Mouse (Mus musculus) cerebellum, adult 18-20 months (tissue): ENCODE results near the gene Tmco1.
A peak's percentile ranks its signal among the peaks of the same experiment; 100 is the strongest.
"Not testable (repeated sequence)": the region's sequence is repeated elsewhere in the genome, so short reads cannot be mapped to it uniquely, and the experiment has no call there.

Source experiments
- DNase-seq, 2 experiments: peaks; one replicate each; pipeline ENCODE4 v3.0.0; 2021

Gene Tmco1

DNA sequence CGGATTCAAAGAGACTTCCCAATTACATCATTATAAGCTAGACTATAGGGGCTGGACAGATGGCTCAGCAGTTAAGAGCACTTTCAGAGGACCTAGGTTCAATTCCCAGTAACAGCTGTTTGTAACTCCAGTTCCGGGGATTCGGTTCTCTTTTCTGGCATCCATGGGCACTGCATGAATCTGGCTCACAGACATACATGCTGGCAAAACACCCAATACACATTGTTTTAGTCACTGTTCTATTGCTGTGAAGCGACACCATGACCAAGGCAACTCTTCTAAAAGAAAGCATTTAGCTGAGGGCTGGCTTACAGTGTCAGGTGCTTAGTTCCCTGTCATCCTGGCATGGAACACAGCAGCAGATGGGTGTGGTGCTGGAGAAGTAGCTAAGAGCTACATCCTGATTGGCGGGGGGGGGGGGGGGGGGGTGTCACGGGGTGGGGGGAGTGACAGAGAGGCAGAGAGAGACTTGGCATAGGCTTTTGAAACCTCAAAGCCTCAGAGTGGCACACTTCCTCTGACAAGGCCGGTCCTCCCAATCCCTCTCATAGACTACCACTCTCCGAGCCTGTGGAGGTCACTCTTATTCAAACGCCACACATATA, 31.1 kb downstream of the Tmco1 start:
- peak; percentile 22 to 43 for DNase-seq

- peak in 1 of 2 experiments; percentile 22 for DNase-seq
These were observed 32.1 kb downstream of the Tmco1 start for GRCm38 (mm10) chr1:167340111-167340787.

DNA sequence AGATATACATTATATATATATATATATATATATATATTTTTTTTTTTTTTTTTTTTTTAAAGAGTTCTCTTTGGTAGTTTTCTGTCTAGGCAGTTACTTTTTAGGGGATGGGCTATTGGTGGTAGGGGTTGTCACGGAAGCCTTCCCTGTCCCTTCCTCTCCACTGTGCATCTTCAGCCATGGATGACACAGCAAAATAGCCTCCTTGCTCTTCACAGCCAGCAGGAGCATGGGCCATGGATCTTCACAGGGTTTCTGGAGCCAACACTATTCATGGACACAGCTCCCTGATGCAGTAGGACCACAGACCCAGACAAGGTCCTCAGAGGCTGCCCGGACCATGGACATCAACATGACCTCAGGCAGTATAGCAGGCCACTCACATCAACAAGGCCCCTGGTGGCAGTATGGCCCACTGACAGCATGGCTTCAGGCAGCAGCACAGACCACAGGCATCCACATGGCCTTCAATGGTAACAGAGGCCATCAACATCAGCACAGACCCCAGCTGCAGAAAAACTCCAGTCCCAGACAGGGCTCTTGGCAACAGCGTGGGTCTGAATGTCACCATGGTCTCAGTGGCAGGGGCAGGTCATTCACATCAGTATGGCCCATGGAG, 32.8 kb downstream of the Tmco1 start:
- no peak for DNase-seq

DNA sequence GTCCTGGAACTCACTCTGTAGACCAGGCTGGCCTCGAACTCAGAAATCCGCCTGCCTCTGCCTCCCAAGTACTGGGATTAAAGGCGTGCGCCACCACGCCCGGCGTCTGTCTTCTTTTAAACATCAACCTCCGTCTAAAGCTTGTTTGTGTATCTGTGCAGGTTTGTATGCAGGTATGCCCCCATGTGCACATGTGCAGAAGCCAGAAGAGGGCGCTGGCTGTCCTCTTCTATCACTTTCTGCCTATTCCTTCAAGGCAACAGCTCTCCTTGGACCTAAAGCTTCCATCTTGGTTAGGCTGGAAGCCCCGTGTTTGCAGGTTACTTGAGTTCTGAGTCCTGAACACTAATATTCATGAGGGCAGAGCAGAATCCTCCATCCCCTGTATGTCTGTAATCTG, 34.7 kb downstream of the Tmco1 start:
- no peak for DNase-seq

DNA sequence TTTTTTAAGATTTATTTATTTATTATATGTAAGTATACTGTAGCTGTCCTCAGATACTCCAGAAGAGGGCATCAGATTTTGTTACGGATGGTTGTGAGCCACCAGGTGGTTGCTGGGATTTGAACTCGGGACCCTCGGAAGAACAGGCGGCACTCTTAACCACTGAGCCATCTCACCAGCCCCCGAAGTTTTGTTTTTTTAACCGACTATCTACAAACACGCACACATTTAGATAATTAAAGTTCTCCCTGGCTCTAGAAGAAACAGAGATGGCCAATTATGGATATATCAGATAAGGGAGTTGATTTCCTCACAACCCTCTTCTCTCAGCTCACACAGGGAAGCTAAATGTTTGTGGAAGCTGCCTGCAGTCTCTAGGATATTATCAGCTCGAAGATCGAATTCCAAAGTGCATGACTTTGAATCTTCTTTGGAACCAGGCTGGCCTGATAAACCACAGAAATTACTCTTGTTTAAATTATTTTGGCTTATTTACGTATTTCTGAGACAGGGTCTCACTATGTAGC, 37.9 kb downstream of the Tmco1 start:
- DNase-seq: not testable (repeated sequence)

GRCm38 (mm10) chr1:167349206-167349605, 41.0 kb downstream of the Tmco1 start:
- DNase-seq: not testable (repeated sequence)

DNA sequence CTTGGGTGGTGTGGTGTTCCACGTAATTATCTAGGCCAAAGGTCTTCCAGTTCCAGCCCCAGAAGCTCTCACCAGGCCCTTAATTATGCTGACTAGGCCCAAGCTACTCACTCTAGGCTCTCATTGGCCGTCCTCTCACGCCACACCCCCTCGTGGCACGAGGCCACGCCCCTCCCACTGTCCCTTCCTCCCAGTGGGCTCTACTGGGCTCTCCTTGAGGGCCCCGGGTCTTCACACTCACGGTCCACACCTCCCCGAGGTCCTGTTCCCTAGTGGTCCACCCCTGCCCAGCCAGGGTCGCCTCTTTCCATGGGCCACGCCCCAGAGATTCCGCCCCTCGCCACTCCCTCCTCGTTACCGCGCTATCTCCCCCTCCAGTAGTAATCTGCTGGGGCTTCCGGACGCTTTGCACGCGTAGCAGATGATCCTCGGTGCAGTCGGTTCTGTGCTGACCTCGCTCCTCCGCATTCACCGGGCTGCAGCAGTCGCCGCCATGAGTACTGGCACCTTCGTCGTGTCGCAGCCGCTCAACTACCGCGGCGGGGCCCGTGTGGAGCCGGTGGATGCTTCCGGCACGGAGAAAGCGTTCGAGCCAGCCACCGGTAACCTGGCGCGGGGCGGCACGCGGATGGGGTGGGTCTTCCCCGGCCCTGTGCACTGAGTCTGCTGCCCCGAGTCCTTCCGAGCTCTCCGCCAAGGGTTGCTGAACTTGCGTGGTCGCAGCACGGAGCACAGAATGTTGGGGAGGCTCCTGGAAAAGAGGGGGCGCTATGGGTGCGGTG, 41.8 kb downstream of the Tmco1 start, which contains the start of gene Aldh9a1:
Aldh9a1 (plus strand) TSS at position 177 of the 782 bp plus-strand sequence.
- peak; percentile 86 to 88 for DNase-seq

DNA sequence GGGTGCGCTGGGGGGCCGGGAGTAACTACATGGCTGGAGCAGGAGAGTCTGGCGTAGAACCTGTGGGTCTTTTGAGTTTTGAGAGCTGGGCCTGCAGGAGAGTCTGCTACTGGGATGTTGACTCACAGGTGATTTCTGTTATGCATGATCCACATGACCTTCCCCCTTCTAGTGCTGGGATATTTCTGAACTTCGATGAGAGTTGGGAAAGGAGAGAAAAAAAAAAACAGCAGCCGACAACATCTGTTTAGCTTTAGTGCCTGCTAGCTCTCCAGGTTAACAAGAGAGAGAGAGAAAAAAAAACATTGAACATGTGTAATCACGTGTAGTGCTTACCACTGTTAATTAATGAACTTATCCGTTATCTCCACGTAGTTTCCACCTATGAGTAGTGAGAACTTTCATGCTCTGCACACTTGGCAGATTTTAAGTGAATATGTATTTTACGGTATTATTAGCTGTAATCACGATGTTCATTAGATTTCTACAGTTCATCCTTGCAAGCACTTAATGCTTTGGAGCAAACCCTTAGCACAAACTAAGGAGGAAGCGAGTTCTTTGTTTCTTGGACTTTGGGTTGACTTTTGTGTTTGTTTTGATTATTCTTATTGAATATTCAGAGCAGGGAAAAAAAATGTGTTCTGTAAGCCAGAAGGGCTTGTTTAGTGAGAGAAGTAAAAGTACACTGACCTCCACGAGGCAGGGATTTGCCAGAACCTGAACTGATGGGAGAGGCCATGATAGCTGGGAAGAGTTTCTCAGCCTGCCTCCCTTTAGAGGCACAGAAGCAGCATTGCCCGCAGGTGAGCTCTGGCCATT, 42.6 kb downstream of the Tmco1 start:
- no peak for DNase-seq

DNA sequence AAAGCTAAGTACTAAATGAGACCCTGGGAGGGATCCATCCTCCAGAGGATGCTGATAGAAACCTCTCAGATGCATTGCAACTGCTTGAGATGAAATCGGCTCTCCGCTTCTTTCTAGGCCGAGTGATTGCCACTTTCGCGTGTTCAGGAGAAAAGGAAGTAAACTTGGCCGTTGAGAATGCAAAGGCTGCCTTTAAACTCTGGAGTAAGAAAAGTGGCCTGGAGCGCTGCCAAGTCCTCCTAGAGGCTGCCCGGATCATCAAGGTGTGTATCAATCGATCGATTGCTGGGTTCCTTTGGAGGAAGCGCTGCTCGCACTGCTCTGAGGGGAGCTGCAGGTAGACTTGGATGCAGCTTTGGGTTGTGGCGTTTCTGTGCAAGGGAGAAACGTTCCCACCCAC, 44.2 kb downstream of the Tmco1 start:
- no peak for DNase-seq

DNA sequence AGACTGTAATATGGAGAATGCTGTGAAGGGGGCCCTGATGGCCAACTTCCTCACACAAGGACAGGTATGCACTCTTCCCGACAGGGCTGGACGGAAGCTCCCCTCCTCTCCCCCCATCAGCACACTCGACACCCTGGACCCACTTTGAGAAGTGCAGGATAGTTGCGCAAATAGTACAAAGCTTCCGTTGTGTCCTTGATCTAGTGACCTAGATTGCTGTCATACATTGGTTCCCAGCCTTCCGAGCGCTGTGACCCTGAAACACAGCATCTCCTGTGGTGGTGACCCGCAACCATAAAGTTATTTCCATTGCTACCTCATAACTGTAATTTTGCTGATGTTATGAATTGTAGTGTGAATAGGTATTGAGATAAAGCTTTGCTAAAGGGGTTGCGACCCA, 49.2 kb downstream of the Tmco1 start:
- no peak for DNase-seq

DNA sequence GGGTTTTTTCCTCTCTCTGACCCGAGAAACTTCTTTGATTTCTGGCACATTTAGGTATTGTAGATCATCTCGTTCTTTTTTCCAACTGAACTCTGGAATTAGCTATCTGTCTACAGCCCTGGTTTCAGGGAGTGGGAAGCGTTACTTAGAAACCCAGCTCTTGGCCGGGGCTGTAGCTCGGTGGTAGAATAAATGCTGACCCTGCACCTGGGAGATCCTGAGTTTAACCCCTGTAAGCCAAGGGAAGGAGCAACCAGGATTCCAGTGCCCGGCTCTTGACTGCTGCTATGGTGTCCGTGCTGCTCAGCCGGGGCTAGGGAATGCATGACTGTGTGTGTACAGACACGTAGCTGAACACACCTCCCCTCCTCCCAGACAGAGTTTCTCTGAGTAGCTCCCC, 50.6 kb downstream of the Tmco1 start:
- DNase-seq: no peak

GRCm38 (mm10) chr1:167360268-167360667, 52.1 kb downstream of the Tmco1 start:
- DNase-seq: no peak

DNA sequence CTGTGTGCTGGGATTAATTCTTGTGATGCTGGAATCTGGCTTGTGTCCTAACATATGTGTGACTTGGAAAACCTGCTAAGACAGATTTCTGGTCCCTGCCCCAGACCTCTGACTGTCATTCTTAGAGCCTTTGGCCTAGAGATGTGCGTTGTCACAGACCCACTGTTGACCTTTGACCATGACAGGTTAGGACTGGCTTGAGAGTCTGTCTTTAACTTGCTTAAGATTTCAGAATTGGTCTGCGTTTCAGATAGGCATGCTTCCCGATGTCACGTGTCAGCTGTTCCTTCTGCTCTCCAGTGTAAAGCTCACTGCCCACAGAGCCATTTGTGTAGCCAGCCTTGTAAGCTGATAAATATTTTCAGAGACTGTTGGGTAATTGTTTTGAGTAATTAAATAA, 54.6 kb downstream of the Tmco1 start:
- no peak for DNase-seq

- DNase-seq: no peak
These were observed 55.1 kb downstream of the Tmco1 start for GRCm38 (mm10) chr1:167363322-167363721.

GRCm38 (mm10) chr1:167365808-167366207, 57.6 kb downstream of the Tmco1 start:
- DNase-seq: no peak

DNA sequence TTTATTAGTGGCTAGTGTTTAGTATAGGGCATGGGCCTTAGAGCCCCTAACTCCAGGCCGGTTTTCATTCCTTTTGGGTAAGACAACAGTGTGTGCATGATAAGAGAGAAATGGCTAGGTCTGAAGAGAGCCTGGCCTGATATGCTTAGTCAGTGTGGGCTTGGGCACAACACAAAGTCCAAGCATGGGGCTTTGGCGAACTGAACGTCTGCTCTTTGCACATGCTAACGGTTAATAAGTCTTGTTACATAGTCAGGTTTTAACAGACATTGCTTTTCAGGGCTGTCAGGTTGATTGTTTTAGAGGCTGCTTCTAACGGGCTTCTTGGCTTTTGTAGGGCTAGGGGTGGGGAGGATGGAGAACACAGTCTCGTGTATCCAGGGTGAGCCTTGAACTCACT, 58.4 kb downstream of the Tmco1 start:
- no peak for DNase-seq

DNA sequence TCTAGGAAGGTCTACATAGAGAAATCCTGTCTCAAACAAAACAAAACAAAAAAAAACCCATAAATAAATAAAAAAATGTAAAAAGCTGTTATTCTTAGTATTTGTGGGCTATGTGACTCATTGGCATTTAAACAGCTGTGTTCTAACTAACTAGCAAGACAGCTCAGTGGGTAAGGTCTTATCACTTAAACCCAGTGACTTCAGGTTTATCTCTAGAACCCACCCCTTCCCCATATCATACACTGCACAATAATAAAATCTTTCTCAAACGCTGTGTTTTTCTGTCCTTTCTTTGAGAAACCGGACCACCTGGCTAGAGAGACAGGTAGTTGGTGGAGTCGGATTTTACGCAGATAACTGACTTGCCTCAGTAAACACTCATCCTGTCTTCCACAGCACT, 59.8 kb downstream of the Tmco1 start:
- no peak for DNase-seq

- no peak for DNase-seq
These were observed 60.3 kb downstream of the Tmco1 start for GRCm38 (mm10) chr1:167368513-167368912.

GRCm38 (mm10) chr1:167369905-167370304, 61.7 kb downstream of the Tmco1 start:
- peak; percentile 82 to 88 for DNase-seq

DNA sequence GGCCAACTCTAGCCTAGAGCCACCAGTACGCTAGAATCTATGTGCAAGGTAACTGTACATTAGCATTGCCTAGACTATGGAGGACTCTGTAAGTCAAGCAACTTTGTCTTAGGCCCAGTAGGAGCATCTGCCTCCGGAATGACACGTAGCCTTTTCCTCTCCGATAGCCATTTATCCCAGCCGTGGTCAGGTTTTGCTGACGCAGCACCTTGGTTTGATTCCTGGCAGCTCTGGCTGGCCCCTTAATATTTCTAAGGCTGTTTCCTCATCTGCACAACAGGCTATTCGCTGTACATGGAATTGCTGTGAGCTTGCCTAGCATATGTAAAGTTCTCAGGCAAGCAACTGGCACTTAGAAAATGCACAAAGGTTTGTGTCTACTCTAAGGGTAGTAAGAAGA, 64.6 kb downstream of the Tmco1 start:
- DNase-seq: no peak

DNA sequence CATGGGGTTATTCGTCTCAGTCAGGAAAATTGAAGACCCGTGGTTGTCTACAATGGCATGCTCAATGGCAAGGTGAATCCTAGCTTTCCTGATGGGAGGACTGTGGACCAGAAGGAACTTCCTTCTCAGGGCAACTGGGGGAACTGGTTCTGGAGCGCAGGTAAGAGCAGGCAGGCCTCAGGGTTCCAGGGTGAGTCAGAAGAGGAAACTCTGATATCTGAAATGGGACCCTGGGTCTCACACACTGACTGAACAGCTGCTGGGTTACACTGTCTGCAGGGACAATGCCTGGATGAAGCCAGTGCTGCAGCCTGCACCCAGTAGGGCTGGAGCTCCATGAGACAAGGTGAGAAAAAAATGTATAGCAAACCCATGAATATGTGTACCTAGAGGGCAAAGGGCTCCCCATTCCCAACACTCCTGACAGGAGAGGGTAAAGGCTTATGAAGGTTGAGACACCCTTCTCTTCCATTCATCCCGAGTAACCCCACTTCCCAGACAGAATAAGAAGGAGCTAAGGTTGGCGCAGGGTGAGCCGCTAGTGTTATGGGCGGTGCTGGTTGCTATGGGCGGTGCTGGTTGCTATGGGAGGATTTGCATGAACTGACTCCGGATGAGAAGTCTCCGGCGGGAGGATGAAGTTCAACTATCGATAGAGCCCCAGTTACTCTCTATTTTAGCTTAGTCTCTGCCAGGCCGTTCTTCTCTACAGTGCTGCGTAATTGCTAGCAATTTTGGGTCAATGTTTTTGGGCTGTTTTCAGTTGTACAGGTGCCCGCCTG, 66.0 kb downstream of the Tmco1 start:
- no peak for DNase-seq

DNA sequence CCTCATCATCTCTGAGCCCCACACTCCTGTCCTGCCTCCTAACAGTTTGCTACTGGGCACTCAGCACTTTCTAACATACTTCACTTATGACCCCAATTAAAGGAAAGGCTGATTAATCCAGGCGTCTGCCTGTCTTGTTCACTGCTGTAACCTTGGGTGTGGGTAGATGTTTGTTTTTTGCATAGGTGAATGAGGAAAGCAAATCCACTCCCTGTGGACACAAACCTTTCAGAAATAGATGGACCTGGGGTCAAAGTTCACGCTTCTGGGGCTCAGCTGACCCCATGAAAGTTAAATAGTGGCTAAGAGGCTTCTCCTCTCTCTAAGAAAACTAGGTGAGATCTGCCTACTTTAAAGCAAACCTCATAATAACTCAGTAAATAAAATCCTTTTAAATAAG, 66.8 kb downstream of the Tmco1 start:
- no peak for DNase-seq
